Mouse (Mus musculus) erythroblast, embryonic 14.5 days (primary cell): ENCODE data around the gene Bcas1.

ENCODE experiments used
- GATA1 ChIP-seq: IDR thresholded peaks from 2 replicates; pipeline ENCODE4 v1.6.1; 2012; ENCODE audit warnings: low read length, inconsistent platforms, mixed read lengths
- TAL1 ChIP-seq: IDR thresholded peaks from 3 replicates; pipeline ENCODE4 v1.6.1; 2012; ENCODE audit warnings: low read length, inconsistent platforms, mixed read lengths

DNA sequence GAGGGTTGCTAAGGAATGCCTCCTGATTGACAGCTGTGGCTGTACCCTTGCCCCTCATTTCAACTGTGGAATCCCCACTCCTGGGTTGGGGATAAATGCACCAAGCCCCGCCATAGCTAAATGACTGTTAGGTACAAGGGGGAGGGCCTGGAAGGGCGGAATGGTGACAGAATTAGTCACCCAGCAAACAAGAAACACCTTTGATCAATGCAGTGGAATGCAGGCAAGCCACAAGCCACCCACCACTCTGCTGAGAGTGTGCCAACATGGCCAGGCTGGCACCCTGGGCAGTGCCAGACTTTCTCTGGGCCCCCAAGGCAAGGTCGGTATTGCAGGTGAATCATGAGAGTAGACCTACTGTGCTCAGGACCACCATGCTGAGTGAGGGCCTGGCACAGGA, 3.5 kb downstream of the Bcas1 start:
- TF ChIP-seq GATA1 = no peak
- TF ChIP-seq TAL1 = no peak
